Mouse (Mus musculus) forebrain, embryonic 12.5 days (tissue): Measurements from ENCODE around the gene Klk8. TPM values are rescaled to one million over a fixed set of nuclear protein-coding genes. Genes with fewer than 3 reads are reported as not detected.

Source experiments
- ATAC-seq: fragments of 200-750 bp; cut with Nextera tagmentation; 2 replicates; pipeline ENCODE4 v1.8.0; 2017; ENCODE audit warnings: moderate TSS enrichment; ENCODE audit not compliant: low FRiP score
- H3K27ac ChIP-seq: fragments of 300-500 bp; sonication (generic); 2 replicates; pipeline ENCODE4 v1.5.1; 2016; ENCODE audit warnings: mild to moderate bottlenecking
- H3K27me3 ChIP-seq: fragments of 300-500 bp; sonication (generic); 2 replicates; pipeline ENCODE4 v1.6.1; 2016; ENCODE audit warnings: mild to moderate bottlenecking
- H3K36me3 ChIP-seq: fragments of 300-500 bp; sonication (generic); replicated peaks from 2 replicates; pipeline ENCODE4 v1.6.1; 2016; ENCODE audit warnings: mild to moderate bottlenecking
- H3K4me1 ChIP-seq: fragments of 300-500 bp; sonication (generic); 2 replicates; pipeline ENCODE4 v1.6.1; 2016
- H3K4me2 ChIP-seq: fragments of 300-500 bp; sonication (generic); 2 replicates; pipeline ENCODE4 v1.6.1; 2016; ENCODE audit warnings: mild to moderate bottlenecking, moderate library complexity
- H3K4me3 ChIP-seq: fragments of 300-500 bp; sonication (generic); replicated peaks from 2 replicates; pipeline ENCODE4 v1.5.1; 2016; ENCODE audit warnings: mild to moderate bottlenecking
- H3K9ac ChIP-seq: fragments of 300-500 bp; sonication (generic); 2 replicates; pipeline ENCODE4 v1.6.1; 2016; ENCODE audit warnings: mild to moderate bottlenecking
- H3K9me3 ChIP-seq: fragments of 300-500 bp; sonication (generic); 2 replicates; pipeline ENCODE4 v1.6.1; 2016
- WGBS: fragments of 180-500 bp; shearing (Covaris S2); methylation state at CpG from one replicate; pipeline ENCODE4 v1.1.7; 2016; 5-methylcytosine and 5-hydroxymethylcytosine counted together
- polyA plus RNA-seq: library from polyadenylated mRNA; unstranded; fragments of >200 nt; fragmentation: Nextera tagmentation; extraction: Ambion mirVana; gene quantifications from 2 replicates; pipeline ENCODE4 v1.2.1, GENCODE M21; 2016

Gene Klk8
- polyA plus RNA-seq, result 5.0 and 5.3 TPM in 2 replicates

DNA sequence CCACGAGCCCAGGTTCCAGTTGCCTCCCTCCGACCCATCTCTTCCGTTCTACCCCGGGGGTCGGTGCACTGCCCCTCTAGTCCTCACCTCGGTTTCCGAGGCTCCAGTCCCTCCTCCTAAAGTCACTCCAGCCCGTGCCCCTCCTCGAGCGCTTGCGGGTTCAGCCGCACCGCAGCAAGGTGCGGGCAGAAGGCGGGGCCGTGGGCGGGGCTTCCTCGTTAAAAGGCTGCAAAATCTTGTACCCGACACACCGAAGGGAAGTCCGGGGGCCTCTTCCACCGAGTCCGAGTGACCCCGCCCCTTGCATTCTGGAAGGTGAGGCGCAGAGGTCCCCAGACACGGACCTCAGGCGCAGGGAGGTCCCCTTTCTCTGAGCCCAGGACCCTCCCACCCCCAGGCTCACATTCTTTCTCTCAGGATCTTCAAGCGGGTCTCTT, at the start of gene Klk8:
Gene Klk8, plus strand, starts transcription at position 245 of the 437 bp plus-strand sequence.
- Histone ChIP-seq H3K27me3 (peaks cover 49% of the 10 kb centered on the region), H3K36me3 (no peaks in the 10 kb centered on the region), H3K27ac (no peak within 1 kb of the TSS), H3K4me3 (peak within 1 kb of the TSS; percentile 46), H3K4me2 (peak within 1 kb of the TSS; percentile 79), H3K9me3 (no peaks in the 10 kb centered on the region), H3K9ac (peak within 1 kb of the TSS; percentile 42; the same call in 1 of the 2 replicates), H3K4me1 (peaks cover 14% of the 10 kb centered on the region)
- ATAC-seq, result peak; percentile 44; the same call in 1 of the 2 replicates
- under 1% methylated on average over 28 of the region's 28 CpGs for WGBS

DNA sequence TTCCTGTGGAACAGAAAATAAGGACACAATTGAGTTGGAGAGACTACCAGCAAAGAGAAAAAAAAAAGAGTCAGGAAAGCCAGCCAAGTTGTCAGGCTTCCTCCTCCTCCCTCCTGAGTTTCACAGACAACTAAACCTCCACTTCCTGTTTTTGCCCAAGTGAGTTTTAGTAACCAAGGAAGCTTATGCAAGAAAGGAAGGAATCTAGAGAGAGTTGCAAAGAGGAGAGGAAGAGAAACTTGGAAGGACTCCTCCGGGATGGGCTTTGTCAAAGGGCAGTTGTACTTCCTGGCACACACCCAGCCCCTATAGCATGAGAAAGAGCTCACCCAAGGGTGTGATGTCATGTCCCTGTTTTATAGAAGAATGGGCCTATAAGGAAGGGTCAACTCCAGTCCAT, 49.6 kb upstream of the Klk8 start:
- no peaks in the 10 kb centered on the region for H3K36me3 ChIP-seq
- 90% methylated on average over 1 of the region's 1 CpGs for WGBS
- no peak overlapping the region for H3K4me2 ChIP-seq
- no peak overlapping the region for H3K27ac ChIP-seq
- H3K4me3 ChIP-seq, result no peak overlapping the region
- no peak overlapping the region for H3K9ac ChIP-seq
- H3K27me3 ChIP-seq, result no peaks in the 10 kb centered on the region
- no peaks in the 10 kb centered on the region for H3K9me3 ChIP-seq
- no peaks in the 10 kb centered on the region for H3K4me1 ChIP-seq
- ATAC-seq, result no peak

GRCm38 (mm10) chr7:43752806-43753205, 44.6 kb upstream of the Klk8 start:
- Histone ChIP-seq H3K9me3 (no peaks in the 10 kb centered on the region), H3K4me1 (no peaks in the 10 kb centered on the region), H3K4me2 (no peak overlapping the region), H3K27ac (no peak overlapping the region), H3K9ac (no peak overlapping the region), H3K4me3 (no peak overlapping the region), H3K27me3 (no peaks in the 10 kb centered on the region), H3K36me3 (no peaks in the 10 kb centered on the region)
- no peak for ATAC-seq
- 73% methylated on average over 2 of the region's 2 CpGs for WGBS

GRCm38 (mm10) chr7:43766484-43766883, 30.9 kb upstream of the Klk8 start:
- Histone ChIP-seq H3K4me1 (no peaks in the 10 kb centered on the region), H3K9ac (no peak overlapping the region), H3K9me3 (no peaks in the 10 kb centered on the region), H3K27me3 (no peaks in the 10 kb centered on the region), H3K36me3 (no peaks in the 10 kb centered on the region), H3K27ac (no peak overlapping the region), H3K4me3 (no peak overlapping the region), H3K4me2 (no peak overlapping the region)
- ATAC-seq, result no peak
- 38% methylated on average over 8 of the region's 8 CpGs for WGBS

- no peaks in the 10 kb centered on the region for H3K36me3 ChIP-seq
- H3K4me3 ChIP-seq, result no peak within 1 kb of the TSS
- H3K9ac ChIP-seq, result no peak within 1 kb of the TSS
- 84% methylated on average over 4 of the region's 4 CpGs for whole genome bisulfite sequencing
- no peaks in the 10 kb centered on the region for H3K4me1 ChIP-seq
- H3K9me3 ChIP-seq, result no peaks in the 10 kb centered on the region
- H3K27ac ChIP-seq, result no peak within 1 kb of the TSS
- no peak for ATAC-seq
- no peak within 1 kb of the TSS for H3K4me2 ChIP-seq
- no peaks in the 10 kb centered on the region for H3K27me3 ChIP-seq
Observed at GRCm38 (mm10) chr7:43768597-43768996, 28.8 kb upstream of the Klk8 start, which contains the start of gene Klk12. Gene Klk12, plus strand, starts transcription at chr7:43768897.

GRCm38 (mm10) chr7:43769636-43770035, 27.7 kb upstream of the Klk8 start:
- H3K4me2 ChIP-seq, result no peak overlapping the region
- WGBS, result 92% methylated on average over 8 of the region's 8 CpGs
- no peaks in the 10 kb centered on the region for H3K36me3 ChIP-seq
- 0 out of 2 replicates have a peak, but pooled peaks cover under 1% of the 10 kb centered on the region for H3K4me1 ChIP-seq
- H3K9me3 ChIP-seq, result no peaks in the 10 kb centered on the region
- no peak overlapping the region for H3K4me3 ChIP-seq
- ATAC-seq, result no peak
- H3K27me3 ChIP-seq, result no peaks in the 10 kb centered on the region
- no peak overlapping the region for H3K9ac ChIP-seq
- no peak overlapping the region for H3K27ac ChIP-seq

DNA sequence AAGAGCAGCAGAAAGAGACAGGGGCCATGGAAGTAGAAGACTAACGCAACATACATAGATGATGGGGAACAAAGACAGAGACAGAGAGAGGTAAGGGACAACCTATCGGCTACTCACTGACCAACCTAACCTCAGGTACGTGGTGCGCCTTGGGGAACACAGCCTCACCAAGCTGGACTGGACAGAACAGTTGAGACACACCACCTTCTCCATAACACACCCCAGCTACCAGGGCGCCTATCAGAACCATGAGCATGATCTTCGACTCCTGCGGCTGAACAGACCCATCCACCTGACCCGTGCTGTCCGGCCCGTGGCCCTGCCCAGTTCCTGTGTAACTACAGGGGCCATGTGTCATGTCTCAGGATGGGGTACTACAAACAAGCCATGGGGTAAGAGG, 26.7 kb upstream of the Klk8 start:
- no peak overlapping the region for H3K27ac ChIP-seq
- no peak overlapping the region for H3K9ac ChIP-seq
- no peaks in the 10 kb centered on the region for H3K36me3 ChIP-seq
- WGBS, result 93% methylated on average over 10 of the region's 10 CpGs
- peaks cover 8% of the 10 kb centered on the region; the same call in 1 of the 2 replicates for H3K4me1 ChIP-seq
- H3K9me3 ChIP-seq, result no peaks in the 10 kb centered on the region
- no peak overlapping the region for H3K4me2 ChIP-seq
- H3K27me3 ChIP-seq, result no peaks in the 10 kb centered on the region
- no peak for ATAC-seq
- H3K4me3 ChIP-seq, result no peak overlapping the region

DNA sequence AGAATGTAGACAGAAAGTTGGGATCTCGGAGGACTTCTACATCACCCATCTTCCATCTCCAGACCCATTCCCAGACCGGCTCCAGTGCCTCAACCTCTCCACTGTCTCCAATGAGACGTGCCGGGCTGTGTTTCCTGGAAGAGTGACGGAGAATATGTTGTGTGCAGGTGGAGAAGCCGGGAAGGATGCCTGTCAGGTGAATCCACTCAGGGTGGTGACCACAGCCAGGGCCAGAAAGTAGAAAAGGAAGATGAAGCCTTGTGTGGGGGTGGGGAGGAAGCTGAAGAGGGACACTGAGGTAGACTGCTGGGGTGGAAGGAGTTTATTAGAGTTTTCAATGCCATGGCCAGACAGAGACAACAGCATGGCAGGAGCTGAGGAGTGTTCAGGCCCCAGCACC, 25.5 kb upstream of the Klk8 start:
- ATAC-seq, result no peak
- no peak overlapping the region for H3K4me2 ChIP-seq
- H3K27ac ChIP-seq, result no peak overlapping the region
- peaks cover 8% of the 10 kb centered on the region; the same call in 1 of the 2 replicates for H3K4me1 ChIP-seq
- H3K27me3 ChIP-seq, result no peaks in the 10 kb centered on the region
- no peaks in the 10 kb centered on the region for H3K9me3 ChIP-seq
- no peak overlapping the region for H3K9ac ChIP-seq
- H3K36me3 ChIP-seq, result no peaks in the 10 kb centered on the region
- WGBS, result 91% methylated on average over 6 of the region's 6 CpGs
- no peak overlapping the region for H3K4me3 ChIP-seq

GRCm38 (mm10) chr7:43772901-43773300, 24.5 kb upstream of the Klk8 start:
- H3K9ac ChIP-seq, result no peak overlapping the region
- peaks cover 8% of the 10 kb centered on the region; the same call in 1 of the 2 replicates for H3K4me1 ChIP-seq
- H3K36me3 ChIP-seq, result no peaks in the 10 kb centered on the region
- H3K27me3 ChIP-seq, result no peaks in the 10 kb centered on the region
- no peak overlapping the region for H3K4me3 ChIP-seq
- no peak overlapping the region for H3K27ac ChIP-seq
- no peak overlapping the region for H3K4me2 ChIP-seq
- WGBS, result 77% methylated on average over 3 of the region's 3 CpGs
- no peak for ATAC-seq
- no peaks in the 10 kb centered on the region for H3K9me3 ChIP-seq

GRCm38 (mm10) chr7:43774364-43774763, 23.0 kb upstream of the Klk8 start, which contains the start of gene Klk11:
Gene Klk11, plus strand, starts transcription at chr7:43774604.
- ATAC-seq, result no peak
- Histone ChIP-seq H3K9me3 (no peaks in the 10 kb centered on the region), H3K4me1 (peaks cover 8% of the 10 kb centered on the region; the same call in 1 of the 2 replicates), H3K4me2 (no peak within 1 kb of the TSS), H3K9ac (no peak within 1 kb of the TSS), H3K36me3 (no peaks in the 10 kb centered on the region), H3K27ac (no peak within 1 kb of the TSS), H3K4me3 (no peak within 1 kb of the TSS), H3K27me3 (no peaks in the 10 kb centered on the region)
- 93% methylated on average over 5 of the region's 5 CpGs for WGBS

GRCm38 (mm10) chr7:43774802-43775201, 22.6 kb upstream of the Klk8 start:
- Histone ChIP-seq H3K9ac (no peak overlapping the region), H3K27ac (no peak overlapping the region), H3K4me1 (peaks cover 8% of the 10 kb centered on the region; the same call in 1 of the 2 replicates), H3K36me3 (no peaks in the 10 kb centered on the region), H3K9me3 (no peaks in the 10 kb centered on the region), H3K4me2 (no peak overlapping the region), H3K27me3 (no peaks in the 10 kb centered on the region), H3K4me3 (no peak overlapping the region)
- no peak for ATAC-seq
- 46% methylated on average over 6 of the region's 6 CpGs for WGBS

- no peak overlapping the region for H3K27ac ChIP-seq
- no peaks in the 10 kb centered on the region for H3K27me3 ChIP-seq
- ATAC-seq, result no peak
- H3K9me3 ChIP-seq, result no peaks in the 10 kb centered on the region
- H3K36me3 ChIP-seq, result no peaks in the 10 kb centered on the region
- H3K9ac ChIP-seq, result no peak overlapping the region
- H3K4me1 ChIP-seq, result peaks cover 8% of the 10 kb centered on the region; the same call in 1 of the 2 replicates
- no peak overlapping the region for H3K4me2 ChIP-seq
- no peak overlapping the region for H3K4me3 ChIP-seq
- 45% methylated on average over 7 of the region's 7 CpGs for WGBS
Observed at GRCm38 (mm10) chr7:43775311-43776057, 21.9 kb upstream of the Klk8 start.

DNA sequence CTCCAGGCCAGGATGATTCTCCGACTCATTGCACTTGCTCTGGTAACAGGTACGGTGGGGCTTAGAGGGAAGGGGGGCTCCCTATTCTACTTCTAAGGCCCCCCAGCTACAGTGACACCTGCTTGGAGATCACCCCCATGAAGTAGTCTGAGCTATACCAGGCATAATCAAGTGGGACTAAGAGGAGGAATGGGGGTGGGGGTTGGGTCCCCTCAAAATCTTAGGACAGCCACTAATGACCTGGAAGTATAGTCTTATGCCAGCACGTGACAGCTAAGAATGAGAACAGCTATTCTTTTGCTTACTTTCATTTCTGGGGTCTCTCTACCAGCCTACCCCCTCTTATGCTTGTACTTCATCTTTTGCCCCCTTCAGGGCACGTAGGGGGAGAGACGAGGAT, 20.9 kb upstream of the Klk8 start:
- no peaks in the 10 kb centered on the region for H3K9me3 ChIP-seq

More for the DNA sequence above, 20.9 kb upstream of the Klk8 start:
- peaks cover 8% of the 10 kb centered on the region; the same call in 1 of the 2 replicates for H3K4me1 ChIP-seq
- H3K4me2 ChIP-seq, result no peak overlapping the region
- WGBS, result 85% methylated on average over 5 of the region's 5 CpGs
- no peak overlapping the region for H3K4me3 ChIP-seq
- no peak overlapping the region for H3K9ac ChIP-seq
- H3K27me3 ChIP-seq, result no peaks in the 10 kb centered on the region
- H3K36me3 ChIP-seq, result no peaks in the 10 kb centered on the region
- H3K27ac ChIP-seq, result no peak overlapping the region
- no peak for ATAC-seq
